Mouse (Mus musculus) gastrocnemius, adult 2 months (tissue): Measurements from ENCODE around the gene Myadm. TPM values are rescaled to one million over a fixed set of nuclear protein-coding genes. Genes with fewer than 3 reads are reported as not detected.
A peak's percentile ranks its signal among the peaks of the same experiment; 100 is the strongest.

Experiments
- DNase-seq: peaks from one replicate; pipeline ENCODE4 v3.0.0; 2022
- H3K27ac ChIP-seq: fragments of 200-600 bp; 2 replicates; pipeline ENCODE4 v1.8.1; 2022; ENCODE audit warnings: mild to moderate bottlenecking
- H3K4me3 ChIP-seq: fragments of 200-600 bp; 2 replicates; pipeline ENCODE4 v1.8.1; 2022; ENCODE audit warnings: mild to moderate bottlenecking, moderate library complexity
- CTCF ChIP-seq: fragments of 200-600 bp; IDR thresholded peaks from 2 replicates; pipeline ENCODE4 v1.8.1; 2022; ENCODE audit warnings: antibody characterized with exemption, mild to moderate bottlenecking, moderate library complexity
- intact Hi-C: fragments of 180-260 bp; cut with DNase I; formaldehyde crosslinking; loops from one replicate; pipeline ENCODE4 v1.15.1; 2025
- long read RNA-seq, 2 experiments: library from polyadenylated mRNA; stranded (forward); transcript quantifications; one replicate each; pipeline ENCODE4 v2.0.0; 2021
- total RNA-seq, 2 experiments: library from RNA; stranded (reverse); gene quantifications; 2 replicates each; pipeline ENCODE4 v1.2.3; 2021

Gene Myadm
- 10 to 100 TPM; 17.8 to 37.2 TPM for total RNA-seq
- long read RNA-seq, experiment 1, full-length matches to known transcripts, result 68 of 79 reads
- long read RNA-seq, experiment 1, partial matches to known transcripts, result 10 of 79 reads
- long read RNA-seq, experiment 1, other reads (novel, unspliced or antisense), result 1 of 79 reads
- long read RNA-seq, experiment 2, full-length matches to known transcripts, result 29 of 32 reads
- long read RNA-seq, experiment 2, partial matches to known transcripts, result 3 of 32 reads
- long read RNA-seq, experiment 2, other reads (novel, unspliced or antisense), result 0 of 32 reads

DNA sequence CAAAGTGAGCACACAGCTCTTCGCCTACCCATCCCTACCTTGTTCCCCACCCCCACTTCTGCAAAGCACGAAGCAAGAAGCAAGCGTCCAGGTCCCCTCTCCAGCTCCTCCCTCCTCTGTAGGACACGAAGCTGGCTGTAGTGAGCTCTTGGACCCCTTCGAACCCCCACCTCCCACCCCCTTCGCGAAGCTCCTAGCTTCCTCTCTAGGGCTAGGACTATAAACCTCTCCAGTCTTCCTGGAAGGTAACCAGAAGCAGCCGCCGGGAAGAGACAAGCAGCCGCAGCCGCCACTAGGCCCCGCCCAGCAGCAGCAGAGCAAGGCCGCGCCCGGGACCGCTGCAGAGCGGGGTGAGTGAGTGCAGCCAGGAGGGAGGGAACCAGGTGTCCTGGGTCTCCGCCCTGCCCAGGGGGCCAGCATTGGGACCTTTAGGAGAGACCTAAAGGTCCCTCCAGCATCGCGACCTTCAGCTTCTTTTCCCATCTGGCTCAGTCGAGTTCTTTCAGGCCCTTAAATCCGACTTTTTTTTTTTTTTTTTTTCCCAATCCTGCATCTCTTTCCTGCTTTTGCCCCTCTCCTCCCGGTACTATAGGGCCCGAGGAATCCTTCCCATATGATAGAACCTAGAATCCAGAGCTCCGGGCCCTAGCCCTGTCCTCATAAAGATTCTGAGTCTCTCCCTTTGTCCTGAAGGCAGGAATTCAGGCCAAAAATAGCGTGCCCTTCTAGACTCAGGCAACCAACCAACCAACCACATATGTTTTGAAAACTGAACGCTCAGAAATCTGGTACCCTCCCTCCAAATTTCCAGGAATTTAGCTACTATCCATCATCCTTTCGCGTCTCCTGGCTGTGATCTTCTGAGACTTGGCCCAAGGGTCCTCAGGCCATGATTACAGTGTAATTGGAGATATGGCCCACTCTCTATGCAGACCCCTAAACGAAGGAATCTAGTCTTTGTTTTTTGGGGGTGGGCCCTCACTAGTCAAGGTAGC, at the start of gene Myadm, which contains the start of gene Prkcg:
Gene Myadm, plus strand, starts transcription at position 105 of the 995 bp plus-strand sequence.
Gene Prkcg, plus strand, starts transcription at position 204 of the 995 bp plus-strand sequence.
- DNase-seq, result peak; percentile 89
- Histone ChIP-seq H3K27ac (peak within 1 kb of the TSS; percentile 89), H3K4me3 (peak within 1 kb of the TSS; percentile 83)
- intact Hi-C loops, result no loop called here
- TF ChIP-seq CTCF, result no peak

DNA sequence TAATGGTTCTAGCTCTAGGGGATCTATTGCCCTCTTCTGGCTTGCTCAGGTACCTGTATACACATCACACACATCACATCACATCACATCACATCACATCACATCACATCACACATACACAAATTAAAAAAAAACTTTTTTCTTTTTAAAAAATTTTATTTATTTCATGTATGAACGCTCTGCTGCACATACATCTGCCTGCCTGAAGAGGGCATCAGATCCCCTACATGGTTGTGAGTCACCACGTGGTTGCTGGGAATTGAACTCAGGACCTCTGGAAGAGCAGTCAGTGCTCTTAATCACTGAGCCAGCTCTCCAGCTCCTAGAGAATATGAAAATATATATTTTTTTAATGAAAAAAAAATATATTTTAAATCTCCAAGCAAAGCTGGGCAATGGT, 49.7 kb upstream of the Myadm start:
- H3K4me3 ChIP-seq, result no peak overlapping the region
- intact Hi-C loops, result no loop called here
- DNase-seq, result no peak

DNA sequence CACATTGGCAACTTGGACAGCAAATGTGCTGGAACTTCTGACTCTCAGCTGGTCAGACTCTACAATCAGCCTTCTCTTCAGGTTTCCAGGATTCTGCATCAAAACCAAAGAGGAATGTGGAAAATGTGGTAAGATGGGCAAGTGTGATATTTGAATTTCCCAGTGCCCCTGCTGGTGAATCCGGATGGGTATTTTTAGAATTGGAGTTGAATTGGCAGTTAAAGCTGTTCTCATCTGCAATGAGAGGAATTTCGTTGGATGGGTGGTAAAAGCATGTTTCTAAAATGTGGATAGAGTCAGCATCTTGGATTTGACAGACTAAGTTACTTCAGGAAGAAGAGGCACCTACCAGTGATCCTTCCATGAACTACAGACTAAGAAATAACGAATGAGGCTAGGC, 28.2 kb upstream of the Myadm start:
- Histone ChIP-seq H3K4me3 (no peak overlapping the region), H3K27ac (no peak overlapping the region)
- intact Hi-C loops, result loop anchor here (5.0 kb wide), 1 partner anchor 42 kb away; no protein-coding TSS in a partner anchor
- no peak for TF ChIP-seq CTCF
- DNase-seq, result no peak

More for the DNA sequence above, 49.7 kb upstream of the Myadm start:
- TF ChIP-seq CTCF, result no peak; the same call in 1 of the 2 replicates
- no peak overlapping the region for H3K27ac ChIP-seq

DNA sequence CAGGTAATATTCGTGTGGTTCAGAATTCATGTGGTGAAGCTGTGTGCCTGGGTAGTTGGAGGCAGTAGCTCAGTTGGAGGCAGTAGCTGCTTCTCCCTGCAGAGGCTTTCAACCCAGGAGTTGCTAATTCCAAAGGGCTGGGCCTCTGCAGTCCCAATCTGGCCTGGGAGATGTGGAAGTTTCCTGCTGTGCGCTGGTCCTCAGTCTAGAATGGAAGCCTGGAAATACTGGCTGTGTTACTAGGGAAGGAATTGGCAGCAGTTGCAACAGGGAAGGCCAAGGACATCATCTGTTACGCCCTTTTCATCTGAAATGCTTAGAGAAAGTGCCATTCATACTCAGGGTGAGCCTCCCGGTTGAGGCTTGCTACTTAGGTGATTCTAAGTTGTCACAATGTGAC, 27.4 kb upstream of the Myadm start:
- no peak for DNase-seq
- Histone ChIP-seq H3K27ac (no peak overlapping the region), H3K4me3 (no peak overlapping the region)
- intact Hi-C loops, result loop anchor here (5.0 kb wide), 1 partner anchor 41 kb away; no protein-coding TSS in a partner anchor
- TF ChIP-seq CTCF, result no peak

DNA sequence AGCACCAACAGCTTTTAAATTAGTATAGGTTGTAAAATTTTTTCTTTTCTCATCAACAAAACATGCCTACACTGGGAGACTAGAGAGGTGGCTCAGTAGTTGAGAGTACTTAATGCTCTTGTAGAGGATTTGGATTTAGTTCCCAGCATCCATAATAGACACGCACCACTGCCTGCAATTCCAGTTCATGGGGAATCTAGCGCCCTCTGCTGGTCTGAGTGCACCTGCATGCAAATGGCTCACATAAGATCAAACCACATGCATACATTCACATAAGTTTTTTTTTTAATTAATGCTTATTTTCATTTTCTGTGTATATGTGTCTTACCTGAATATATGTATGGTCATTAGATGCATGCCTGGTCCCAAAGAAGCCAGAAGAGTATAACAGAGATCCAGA, 26.1 kb upstream of the Myadm start:
- TF ChIP-seq CTCF, result peak; percentile 74
- intact Hi-C loops, result loop anchor here (5.0 kb wide), 1 partner anchor 40 kb away; no protein-coding TSS in a partner anchor
- Histone ChIP-seq H3K4me3 (no peak overlapping the region), H3K27ac (no peak overlapping the region)
- peak; percentile 61 for DNase-seq

- no peak overlapping the region for H3K27ac ChIP-seq
- intact Hi-C loops, result loop anchor here (5.0 kb wide), 1 partner anchor 38 kb away; no protein-coding TSS in a partner anchor
- H3K4me3 ChIP-seq, result peak overlapping the region; percentile 40
- no peak for DNase-seq
- peak; percentile 12; the same call in 1 of the 2 replicates for TF ChIP-seq CTCF
Observed at GRCm38 (mm10) chr7:3264390-3265022, 24.4 kb upstream of the Myadm start.

GRCm38 (mm10) chr7:3265311-3265710, 23.6 kb upstream of the Myadm start:
- no peak for DNase-seq
- no peak for TF ChIP-seq CTCF
- Histone ChIP-seq H3K27ac (no peak overlapping the region), H3K4me3 (no peak overlapping the region)
- intact Hi-C loops, result no loop called here

GRCm38 (mm10) chr7:3267261-3267660, 21.6 kb upstream of the Myadm start:
- Histone ChIP-seq H3K27ac (no peak overlapping the region), H3K4me3 (no peak overlapping the region)
- intact Hi-C loops, result no loop called here
- no peak for TF ChIP-seq CTCF
- no peak for DNase-seq

- H3K4me3 ChIP-seq, result no peak overlapping the region
- intact Hi-C loops, result no loop called here
- peak overlapping the region; percentile 6; the same call in 1 of the 2 replicates for H3K27ac ChIP-seq
- no peak for DNase-seq
- TF ChIP-seq CTCF, result no peak
Observed at GRCm38 (mm10) chr7:3267888-3268287, 21.0 kb upstream of the Myadm start.

- Histone ChIP-seq H3K4me3 (no peak overlapping the region), H3K27ac (peak overlapping the region; percentile 6; the same call in 1 of the 2 replicates)
- intact Hi-C loops, result no loop called here
- DNase-seq, result no peak
- TF ChIP-seq CTCF, result no peak
Observed at GRCm38 (mm10) chr7:3268291-3268690, 20.6 kb upstream of the Myadm start.

- TF ChIP-seq CTCF, result no peak
- H3K27ac ChIP-seq, result no peak overlapping the region
- intact Hi-C loops, result no loop called here
- no peak for DNase-seq
- H3K4me3 ChIP-seq, result no peak overlapping the region
Observed at GRCm38 (mm10) chr7:3272206-3272605, 16.7 kb upstream of the Myadm start.
